Mouse (Mus musculus) C2C12 (cell line): ENCODE measurements around the gene Slc6a2.

Experiments
- CEBPB ChIP-seq: IDR thresholded peaks from one replicate; pipeline ENCODE4 v1.6.1; 2011; ENCODE audit warnings: low read depth, mild to moderate bottlenecking, control low read depth, moderate library complexity
- CTCF ChIP-seq: IDR thresholded peaks from one replicate; pipeline ENCODE4 v1.5.1; 2011; ENCODE audit not compliant: control insufficient read depth, insufficient read depth, insufficient read length
- MAX ChIP-seq: IDR thresholded peaks from one replicate; pipeline ENCODE4 v1.6.1; 2011; ENCODE audit warnings: mild to moderate bottlenecking, control low read depth
- MYOD1 ChIP-seq: IDR thresholded peaks from one replicate; pipeline ENCODE4 v1.6.1; 2011; ENCODE audit warnings: low read depth; ENCODE audit not compliant: control insufficient read depth, insufficient read length
- MYOG ChIP-seq: IDR thresholded peaks from one replicate; pipeline ENCODE4 v1.6.1; 2011; ENCODE audit not compliant: control insufficient read depth, insufficient read length; ENCODE audit errors: extremely low read depth
- USF1 ChIP-seq: IDR thresholded peaks from one replicate; pipeline ENCODE4 v1.6.1; 2011; ENCODE audit warnings: low read depth, mild to moderate bottlenecking, control low read depth, moderate library complexity

DNA sequence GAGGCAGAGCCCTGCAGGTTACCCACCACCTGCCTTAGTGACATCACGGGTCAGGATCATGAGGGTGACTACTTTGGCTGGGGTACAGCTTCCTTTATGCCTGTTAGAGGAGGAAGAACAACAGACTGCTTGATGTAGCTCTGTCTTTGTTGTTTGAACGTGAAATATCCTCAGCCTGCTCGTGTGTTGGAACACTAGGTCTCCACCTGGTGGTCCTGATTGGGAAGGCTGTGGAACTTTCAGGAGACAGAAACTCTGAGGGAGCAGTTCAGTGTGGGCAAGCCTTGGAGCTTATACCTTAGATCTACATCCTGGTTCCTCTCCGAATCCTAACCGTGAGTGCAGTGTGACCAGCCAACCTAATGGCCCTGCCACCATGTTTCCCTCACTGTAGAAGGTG, 61.9 kb downstream of the Slc6a2 start:
- TF ChIP-seq CEBPB, result no peak
- TF ChIP-seq CTCF, result no peak
- TF ChIP-seq MYOG, result no peak
- no peak for TF ChIP-seq USF1
- TF ChIP-seq MAX, result no peak
- no peak for TF ChIP-seq MYOD1
